Mouse (Mus musculus) C2C12 (cell line): ENCODE results near the gene Astl. TPM values are rescaled to one million over a fixed set of nuclear protein-coding genes. Genes with fewer than 3 reads are reported as not detected.
A peak's percentile ranks its signal among the peaks of the same experiment; 100 is the strongest.

Experiments
- H3K27me3 ChIP-seq: one replicate; pipeline ENCODE4 v1.6.1; 2011; ENCODE audit not compliant: control insufficient read depth, insufficient read depth, insufficient read length
- H3K36me3 ChIP-seq: one replicate; pipeline ENCODE4 v1.6.1; 2011; ENCODE audit not compliant: control insufficient read depth, insufficient read depth
- H3K4me3 ChIP-seq: one replicate; pipeline ENCODE4 v1.5.1; 2011; ENCODE audit warnings: mild to moderate bottlenecking, control low read depth; ENCODE audit not compliant: poor library complexity, insufficient read depth, severe bottlenecking
- H3K79me2 ChIP-seq: one replicate; pipeline ENCODE4 v1.6.1; 2011; ENCODE audit not compliant: control insufficient read depth, insufficient read depth
- H3K79me3 ChIP-seq: one replicate; pipeline ENCODE4 v1.6.1; 2011; ENCODE audit warnings: low read depth, control low read depth
- H3ac ChIP-seq: one replicate; pipeline ENCODE3; 2011; ENCODE audit warnings: low read depth; ENCODE audit not compliant: control insufficient read depth, insufficient read length
- CEBPB ChIP-seq: IDR thresholded peaks from one replicate; pipeline ENCODE4 v1.6.1; 2011; ENCODE audit warnings: low read depth, mild to moderate bottlenecking, control low read depth, moderate library complexity
- CTCF ChIP-seq: IDR thresholded peaks from one replicate; pipeline ENCODE4 v1.5.1; 2011; ENCODE audit not compliant: control insufficient read depth, insufficient read depth, insufficient read length
- FOSL1 ChIP-seq: IDR thresholded peaks from one replicate; pipeline ENCODE4 v1.8.0; 2011; ENCODE audit warnings: mild to moderate bottlenecking, low read length; ENCODE audit not compliant: poor library complexity, insufficient read depth, severe bottlenecking
- MAX ChIP-seq: IDR thresholded peaks from one replicate; pipeline ENCODE4 v1.6.1; 2011; ENCODE audit warnings: mild to moderate bottlenecking, control low read depth
- MYOD1 ChIP-seq: IDR thresholded peaks from one replicate; pipeline ENCODE4 v1.6.1; 2011; ENCODE audit warnings: low read depth; ENCODE audit not compliant: control insufficient read depth, insufficient read length
- MYOG ChIP-seq: IDR thresholded peaks from one replicate; pipeline ENCODE4 v1.6.1; 2011; ENCODE audit not compliant: control insufficient read depth, insufficient read length; ENCODE audit errors: extremely low read depth
- USF1 ChIP-seq: IDR thresholded peaks from one replicate; pipeline ENCODE4 v1.6.1; 2011; ENCODE audit warnings: low read depth, mild to moderate bottlenecking, control low read depth, moderate library complexity
- polyA plus RNA-seq: library from polyadenylated mRNA; unstranded; fragments of >200 nt; fragmentation: generic; extraction: Trizol; gene quantifications from one replicate; pipeline ENCODE4 v1.2.1, GENCODE M21; 2012; ENCODE audit warnings: missing spikeins

The Astl gene
- polyA plus RNA-seq, 1 experiment, result not detected

DNA sequence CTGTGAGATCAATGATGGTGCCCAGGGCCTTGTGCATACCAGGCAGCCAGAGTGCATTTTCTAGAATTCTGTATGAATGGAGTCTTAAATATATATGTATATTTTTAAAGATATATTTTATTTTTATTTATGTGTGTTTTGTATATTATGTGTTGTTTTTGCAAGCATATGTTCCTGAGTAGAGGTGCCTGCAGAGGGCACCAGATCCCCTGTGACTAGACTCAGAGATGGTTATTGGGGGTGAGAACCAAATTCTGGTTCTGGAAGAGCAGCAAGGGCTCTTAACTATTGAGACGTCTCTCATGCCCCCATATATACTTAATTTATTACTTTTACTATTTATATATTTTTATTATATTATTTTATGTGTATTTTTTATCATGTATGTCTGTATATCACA lies 27.2 kb upstream of the Astl start:
- no peak overlapping the region for H3K4me3 ChIP-seq
- TF ChIP-seq USF1, result no peak
- TF ChIP-seq FOSL1, result no peak
- no peaks in the 10 kb centered on the region for H3K79me3 ChIP-seq
- H3K27me3 ChIP-seq, result no peaks in the 10 kb centered on the region
- no peaks in the 10 kb centered on the region for H3K79me2 ChIP-seq
- no peak overlapping the region for H3ac ChIP-seq
- H3K36me3 ChIP-seq, result no peaks in the 10 kb centered on the region

DNA sequence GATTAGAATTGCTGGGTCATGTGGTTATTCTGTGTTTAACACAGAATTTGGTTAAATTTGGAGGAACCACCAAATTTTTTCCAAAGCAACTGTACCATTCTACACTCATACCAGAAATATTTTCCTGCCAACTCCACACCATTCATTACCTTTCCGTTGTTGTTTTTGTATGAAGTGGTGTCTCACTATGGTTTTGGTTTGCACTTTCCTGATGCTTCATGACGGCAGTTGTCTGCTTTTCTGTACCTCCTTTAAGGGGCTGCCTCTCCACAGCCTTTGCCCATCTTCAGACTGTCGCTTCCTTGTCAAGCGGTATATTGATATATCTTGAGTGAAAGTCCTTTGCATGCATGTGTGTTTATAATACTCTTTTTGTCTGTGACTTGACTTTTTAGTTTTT lies 25.6 kb upstream of the Astl start:
- Histone ChIP-seq H3K36me3 (no peaks in the 10 kb centered on the region), H3K79me3 (no peaks in the 10 kb centered on the region), H3K4me3 (no peak overlapping the region), H3ac (no peak overlapping the region), H3K79me2 (no peaks in the 10 kb centered on the region), H3K27me3 (no peaks in the 10 kb centered on the region)
- no peak for TF ChIP-seq USF1
- no peak for TF ChIP-seq MYOD1
- no peak for TF ChIP-seq FOSL1
- no peak for TF ChIP-seq MYOG
- no peak for TF ChIP-seq MAX
- no peak for TF ChIP-seq CTCF
- no peak for TF ChIP-seq CEBPB

DNA sequence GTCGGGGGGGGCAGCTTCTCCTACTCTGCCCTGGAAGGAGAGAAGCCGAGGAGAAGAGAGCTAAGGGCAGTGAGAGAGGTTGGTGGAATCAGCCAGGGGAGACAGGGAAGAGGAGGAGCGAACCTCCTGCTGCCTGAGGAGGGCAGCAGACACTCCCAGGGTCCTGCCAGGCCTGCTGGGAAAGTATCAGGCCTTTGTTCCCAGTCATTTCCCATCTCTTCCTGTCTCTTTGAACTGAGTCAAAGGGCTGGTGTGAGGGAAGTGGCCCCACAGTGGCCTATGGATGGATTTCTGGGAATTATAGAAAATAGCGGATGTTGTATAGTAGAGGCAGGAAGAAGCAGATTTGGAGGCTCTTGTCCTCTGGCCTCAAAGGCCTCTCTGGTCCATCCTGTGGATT lies 24.6 kb upstream of the Astl start:
- Histone ChIP-seq H3K79me2 (no peaks in the 10 kb centered on the region), H3ac (no peak overlapping the region), H3K36me3 (no peaks in the 10 kb centered on the region), H3K4me3 (no peak overlapping the region), H3K79me3 (no peaks in the 10 kb centered on the region), H3K27me3 (no peaks in the 10 kb centered on the region)
- TF ChIP-seq MAX (no peak), USF1 (no peak), MYOG (no peak), CEBPB (no peak), CTCF (peak; percentile 49), FOSL1 (no peak), MYOD1 (no peak)

DNA sequence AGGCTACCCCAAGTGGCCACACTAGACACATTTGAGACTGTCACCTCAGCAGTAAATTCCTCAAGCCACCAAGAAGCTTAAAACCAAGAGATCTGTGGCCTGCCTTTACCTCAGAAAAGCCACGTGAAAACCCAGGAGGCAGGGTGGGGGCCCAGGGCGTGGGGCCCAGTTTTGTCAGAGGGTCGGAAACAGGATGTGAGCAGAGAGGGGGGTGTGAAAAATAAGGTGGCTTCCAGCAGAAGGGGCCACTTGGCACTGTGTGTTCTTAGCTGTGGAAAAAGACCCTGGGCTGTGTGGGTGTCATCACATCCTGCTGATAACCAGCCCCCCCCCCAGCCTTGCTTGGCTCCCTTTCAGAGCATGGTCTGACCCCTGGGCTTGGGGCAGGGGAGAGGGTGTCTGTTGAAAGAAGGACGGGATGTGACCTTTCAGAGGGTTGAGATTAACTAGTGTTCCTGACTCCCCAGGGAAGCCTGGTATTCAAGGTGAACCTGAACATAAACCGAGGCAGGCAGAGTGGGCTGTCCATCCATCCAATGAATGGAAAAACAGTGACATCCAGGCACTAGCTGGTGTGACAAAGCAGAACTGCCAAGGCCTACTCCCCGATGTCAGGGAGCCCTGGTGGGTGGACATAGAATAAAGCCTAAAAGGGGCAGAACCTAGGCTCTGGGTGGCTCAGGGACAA lies 23.8 kb upstream of the Astl start:
- Histone ChIP-seq H3K4me3 (no peak overlapping the region), H3K27me3 (no peaks in the 10 kb centered on the region), H3K36me3 (no peaks in the 10 kb centered on the region), H3K79me3 (no peaks in the 10 kb centered on the region), H3ac (no peak overlapping the region), H3K79me2 (no peaks in the 10 kb centered on the region)
- TF ChIP-seq MYOD1 (no peak), CTCF (no peak), MAX (no peak), CEBPB (no peak), MYOG (no peak), USF1 (no peak), FOSL1 (no peak)

DNA sequence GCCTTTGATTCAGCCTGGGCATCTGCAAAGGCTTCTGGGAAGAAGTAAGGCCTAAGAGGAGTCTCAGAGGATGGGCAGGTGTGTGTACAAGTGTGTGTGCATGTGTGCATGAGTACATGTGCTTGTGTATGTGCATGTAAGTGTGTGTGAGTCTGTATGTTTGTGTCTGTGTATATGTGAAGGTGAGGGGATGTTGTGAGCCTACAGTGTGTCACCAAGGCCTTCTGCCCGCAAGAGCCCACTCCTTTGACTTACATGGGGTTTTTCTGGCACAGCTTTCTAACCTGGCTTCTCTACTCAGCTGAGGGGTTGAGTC lies 23.3 kb upstream of the Astl start:
- Histone ChIP-seq H3K4me3 (no peak overlapping the region), H3K79me3 (no peaks in the 10 kb centered on the region), H3K79me2 (no peaks in the 10 kb centered on the region), H3K36me3 (no peaks in the 10 kb centered on the region), H3ac (no peak overlapping the region), H3K27me3 (no peaks in the 10 kb centered on the region)
- TF ChIP-seq MAX (no peak), FOSL1 (no peak), USF1 (no peak), CTCF (no peak), CEBPB (no peak), MYOG (no peak)

DNA sequence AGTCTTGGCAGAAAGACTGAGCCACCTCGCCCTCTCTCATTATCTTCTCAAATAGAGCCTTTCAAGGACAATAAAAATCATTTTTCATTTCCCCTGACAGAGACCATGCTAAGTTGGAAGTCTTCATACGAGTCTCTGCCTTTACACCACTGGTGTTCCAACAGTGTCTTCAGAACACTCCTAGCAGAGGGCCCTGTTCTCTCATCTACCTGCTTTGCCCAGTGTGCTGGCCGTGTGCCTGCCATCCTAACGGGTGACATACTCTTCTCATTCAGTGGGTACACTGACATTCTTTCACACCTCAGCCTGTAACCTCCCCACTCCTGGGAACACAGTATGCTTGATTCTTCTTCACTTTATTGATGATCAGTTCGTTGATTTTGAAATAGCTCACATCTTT lies 22.0 kb upstream of the Astl start:
- Histone ChIP-seq H3K36me3 (no peaks in the 10 kb centered on the region), H3K79me2 (no peaks in the 10 kb centered on the region), H3K27me3 (no peaks in the 10 kb centered on the region), H3K79me3 (no peaks in the 10 kb centered on the region), H3ac (no peak overlapping the region), H3K4me3 (no peak overlapping the region)
- no peak for TF ChIP-seq MYOD1
- no peak for TF ChIP-seq FOSL1
- TF ChIP-seq MYOG, result no peak
- no peak for TF ChIP-seq CTCF
- TF ChIP-seq CEBPB, result no peak
- TF ChIP-seq USF1, result no peak
- no peak for TF ChIP-seq MAX
